Mouse (Mus musculus): ENCODE data around the gene Gm11060.

- TF ChIP-seq POLR2A (IDR thresholded peaks at IDR 0.05; ENCODE audit: control insufficient read depth, low read depth, low read length) (no peak), CTCF (IDR thresholded peaks at IDR 0.05; ENCODE audit: control insufficient read depth, insufficient read depth, insufficient replicate concordance, low read depth, low read length) (no peak)
Observed at GRCm38 (mm10) chr2:105134296-105134695, 42.5 kb downstream of the Gm11060 start.
